Mouse (Mus musculus): ENCODE measurements around the gene Gm5538.

DNA sequence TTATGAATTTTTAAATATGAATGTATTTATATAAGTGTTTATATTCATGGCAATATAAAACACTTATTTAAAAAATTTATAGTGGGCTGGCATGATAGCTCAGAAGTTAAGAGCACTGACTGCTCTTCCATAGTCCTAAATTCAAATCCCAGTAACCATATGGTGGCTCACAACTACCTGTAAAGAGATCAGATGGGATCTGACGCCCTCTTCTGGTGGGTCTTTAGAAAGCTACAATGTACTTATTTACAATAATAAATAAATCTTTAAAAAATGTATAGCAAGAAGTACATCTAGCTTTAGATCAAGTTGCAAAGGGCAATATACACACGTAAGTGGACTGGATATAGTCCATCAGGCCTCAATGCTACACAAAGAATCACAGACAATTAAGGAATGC, 14.6 kb downstream of the Gm5538 start:
- no peak for TF ChIP-seq CTCF (IDR thresholded peaks at IDR 0.05; ENCODE audit: low read depth, low read length)
- TF ChIP-seq GATA1 (IDR thresholded peaks at IDR 0.05; ENCODE audit: borderline replicate concordance, low read length) = no peak
- TF ChIP-seq POLR2AphosphoS5 (IDR thresholded peaks at IDR 0.05; ENCODE audit: insufficient replicate concordance, low read depth, low read length) = no peak
- no peak for TF ChIP-seq TAL1 (conservative IDR thresholded peaks at IDR 0.05; ENCODE audit: low read depth, low read length)

Measured in G1E (cell line).